Mouse (Mus musculus): ENCODE measurements around the gene Atp8a2. TPM values are rescaled to one million over a fixed set of nuclear protein-coding genes. Genes with fewer than 3 reads are reported as not detected.
A peak's percentile ranks its signal among the peaks of the same experiment; 100 is the strongest.

Atp8a2 gene
- polyA plus RNA-seq, 1 experiment from 2014 or later = 4.9 TPM

GRCm38 (mm10) chr14:59677598-59678003, 519.4 kb downstream of the Atp8a2 start:
- Histone ChIP-seq H3K4me2 (ENCODE audit: low read depth, low read length, severe bottlenecking) (no peak overlapping the region), H3K27me3 (ENCODE audit: control insufficient read depth, insufficient read depth, low read length) (no peaks in the 10 kb centered on the region), H3K27ac (ENCODE audit: low read depth, low read length) (no peak overlapping the region), H3K4me1 (replicated peaks; ENCODE audit: control insufficient read depth, insufficient read depth, low read length) (peaks cover 7% of the 10 kb centered on the region), H3K9ac (ENCODE audit: low read length) (no peak overlapping the region), H3K9me3 (ENCODE audit: control insufficient read depth, low read length) (no peaks in the 10 kb centered on the region), H3K36me3 (ENCODE audit: control insufficient read depth, insufficient read depth, low read length) (no peaks in the 10 kb centered on the region), H3K4me3 (ENCODE audit: low read depth, low read length) (no peak overlapping the region)
- DNase-seq (ENCODE audit: low spot score) = no peak
- ATAC-seq (replicated peaks; ENCODE audit: low FRiP score) = no peak
- 73% methylated on average over 7 of the region's 7 CpGs for WGBS

- 88% methylated on average over 4 of the region's 4 CpGs for whole genome bisulfite sequencing
- Histone ChIP-seq H3K4me2 (ENCODE audit: low read depth, low read length, severe bottlenecking) (no peak overlapping the region), H3K36me3 (ENCODE audit: control insufficient read depth, insufficient read depth, low read length) (no peaks in the 10 kb centered on the region), H3K9ac (ENCODE audit: low read length) (no peak overlapping the region), H3K9me3 (ENCODE audit: control insufficient read depth, low read length) (no peaks in the 10 kb centered on the region), H3K4me3 (ENCODE audit: low read depth, low read length) (no peak overlapping the region), H3K27ac (ENCODE audit: low read depth, low read length) (no peak overlapping the region), H3K27me3 (ENCODE audit: control insufficient read depth, insufficient read depth, low read length) (no peaks in the 10 kb centered on the region), H3K4me1 (replicated peaks; ENCODE audit: control insufficient read depth, insufficient read depth, low read length) (peaks cover 7% of the 10 kb centered on the region)
- ATAC-seq (replicated peaks; ENCODE audit: low FRiP score) = no peak
- no peak for DNase-seq (ENCODE audit: low spot score)
These were observed 521.6 kb downstream of the Atp8a2 start for GRCm38 (mm10) chr14:59675330-59675729.

GRCm38 (mm10) chr14:59674556-59674955, 522.4 kb downstream of the Atp8a2 start:
- DNase-seq (ENCODE audit: low spot score) (no peak), ATAC-seq (replicated peaks; ENCODE audit: low FRiP score) (no peak)
- no peaks in the 10 kb centered on the region for H3K36me3 ChIP-seq (ENCODE audit: control insufficient read depth, insufficient read depth, low read length)
- no peak overlapping the region for H3K27ac ChIP-seq (ENCODE audit: low read depth, low read length)
- H3K4me3 ChIP-seq (ENCODE audit: low read depth, low read length) = no peak overlapping the region
- WGBS = 42% methylated on average over 8 of the region's 8 CpGs
- H3K27me3 ChIP-seq (ENCODE audit: control insufficient read depth, insufficient read depth, low read length) = no peaks in the 10 kb centered on the region
- peaks cover 7% of the 10 kb centered on the region for H3K4me1 ChIP-seq (replicated peaks; ENCODE audit: control insufficient read depth, insufficient read depth, low read length)
- no peaks in the 10 kb centered on the region for H3K9me3 ChIP-seq (ENCODE audit: control insufficient read depth, low read length)
- no peak overlapping the region for H3K4me2 ChIP-seq (ENCODE audit: low read depth, low read length, severe bottlenecking)
- H3K9ac ChIP-seq (ENCODE audit: low read length) = no peak overlapping the region

- DNase-seq (ENCODE audit: low spot score) (peak; percentile 59), ATAC-seq (replicated peaks; ENCODE audit: low FRiP score) (peak; percentile 63; the same call in 1 of the 2 replicates)
- no peaks in the 10 kb centered on the region for H3K9me3 ChIP-seq (ENCODE audit: control insufficient read depth, low read length)
- WGBS = 50% methylated on average over 6 of the region's 6 CpGs
- H3K4me1 ChIP-seq (replicated peaks; ENCODE audit: control insufficient read depth, insufficient read depth, low read length) = peaks cover 7% of the 10 kb centered on the region
- H3K4me2 ChIP-seq (ENCODE audit: low read depth, low read length, severe bottlenecking) = no peak overlapping the region
- no peaks in the 10 kb centered on the region for H3K27me3 ChIP-seq (ENCODE audit: control insufficient read depth, insufficient read depth, low read length)
- no peak overlapping the region; the same call in 1 of the 2 replicates for H3K27ac ChIP-seq (ENCODE audit: low read depth, low read length)
- no peaks in the 10 kb centered on the region for H3K36me3 ChIP-seq (ENCODE audit: control insufficient read depth, insufficient read depth, low read length)
- H3K4me3 ChIP-seq (ENCODE audit: low read depth, low read length) = no peak overlapping the region
- H3K9ac ChIP-seq (ENCODE audit: low read length) = no peak overlapping the region; the same call in 1 of the 2 replicates
These were observed 524.0 kb downstream of the Atp8a2 start for GRCm38 (mm10) chr14:59672893-59673515.

- Histone ChIP-seq H3K4me1 (replicated peaks; ENCODE audit: control insufficient read depth, insufficient read depth, low read length) (no peaks in the 10 kb centered on the region), H3K27ac (ENCODE audit: low read depth, low read length) (no peak overlapping the region), H3K9me3 (ENCODE audit: control insufficient read depth, low read length) (no peaks in the 10 kb centered on the region), H3K9ac (ENCODE audit: low read length) (no peak overlapping the region), H3K4me2 (ENCODE audit: low read depth, low read length, severe bottlenecking) (no peak overlapping the region), H3K36me3 (ENCODE audit: control insufficient read depth, insufficient read depth, low read length) (no peaks in the 10 kb centered on the region), H3K27me3 (ENCODE audit: control insufficient read depth, insufficient read depth, low read length) (no peaks in the 10 kb centered on the region), H3K4me3 (ENCODE audit: low read depth, low read length) (no peak overlapping the region)
- 96% methylated on average over 1 of the region's 1 CpGs for WGBS
- no peak for DNase-seq (ENCODE audit: low spot score)
- ATAC-seq (replicated peaks; ENCODE audit: low FRiP score) = no peak
These were observed 539.9 kb downstream of the Atp8a2 start for GRCm38 (mm10) chr14:59657098-59657497.

- Histone ChIP-seq H3K9ac (ENCODE audit: low read length) (no peak overlapping the region), H3K4me2 (ENCODE audit: low read depth, low read length, severe bottlenecking) (no peak overlapping the region), H3K36me3 (ENCODE audit: control insufficient read depth, insufficient read depth, low read length) (no peaks in the 10 kb centered on the region), H3K27ac (ENCODE audit: low read depth, low read length) (no peak overlapping the region), H3K27me3 (ENCODE audit: control insufficient read depth, insufficient read depth, low read length) (no peaks in the 10 kb centered on the region), H3K4me3 (ENCODE audit: low read depth, low read length) (no peak overlapping the region), H3K4me1 (replicated peaks; ENCODE audit: control insufficient read depth, insufficient read depth, low read length) (no peaks in the 10 kb centered on the region), H3K9me3 (ENCODE audit: control insufficient read depth, low read length) (no peaks in the 10 kb centered on the region)
- no peak for DNase-seq (ENCODE audit: low spot score)
- 83% methylated on average over 6 of the region's 6 CpGs for WGBS
- no peak for ATAC-seq (replicated peaks; ENCODE audit: low FRiP score)
These were observed 540.4 kb downstream of the Atp8a2 start for GRCm38 (mm10) chr14:59656591-59656990.

GRCm38 (mm10) chr14:59649337-59649736, 547.6 kb downstream of the Atp8a2 start:
- Histone ChIP-seq H3K4me3 (ENCODE audit: low read depth, low read length) (no peak overlapping the region), H3K4me2 (ENCODE audit: low read depth, low read length, severe bottlenecking) (no peak overlapping the region), H3K4me1 (replicated peaks; ENCODE audit: control insufficient read depth, insufficient read depth, low read length) (no peaks in the 10 kb centered on the region), H3K27ac (ENCODE audit: low read depth, low read length) (no peak overlapping the region), H3K36me3 (ENCODE audit: control insufficient read depth, insufficient read depth, low read length) (no peaks in the 10 kb centered on the region), H3K27me3 (ENCODE audit: control insufficient read depth, insufficient read depth, low read length) (no peaks in the 10 kb centered on the region), H3K9me3 (ENCODE audit: control insufficient read depth, low read length) (no peaks in the 10 kb centered on the region), H3K9ac (ENCODE audit: low read length) (no peak overlapping the region)
- DNase-seq (ENCODE audit: low spot score) (no peak), ATAC-seq (replicated peaks; ENCODE audit: low FRiP score) (no peak)
- WGBS = 85% methylated on average over 6 of the region's 6 CpGs

GRCm38 (mm10) chr14:59648611-59649010, 548.4 kb downstream of the Atp8a2 start:
- ATAC-seq (replicated peaks; ENCODE audit: low FRiP score) (no peak), DNase-seq (ENCODE audit: low spot score) (no peak)
- Histone ChIP-seq H3K4me1 (replicated peaks; ENCODE audit: control insufficient read depth, insufficient read depth, low read length) (no peaks in the 10 kb centered on the region), H3K9ac (ENCODE audit: low read length) (no peak overlapping the region), H3K9me3 (ENCODE audit: control insufficient read depth, low read length) (no peaks in the 10 kb centered on the region), H3K27me3 (ENCODE audit: control insufficient read depth, insufficient read depth, low read length) (no peaks in the 10 kb centered on the region), H3K36me3 (ENCODE audit: control insufficient read depth, insufficient read depth, low read length) (no peaks in the 10 kb centered on the region), H3K27ac (ENCODE audit: low read depth, low read length) (no peak overlapping the region), H3K4me2 (ENCODE audit: low read depth, low read length, severe bottlenecking) (no peak overlapping the region), H3K4me3 (ENCODE audit: low read depth, low read length) (no peak overlapping the region)
- 90% methylated on average over 10 of the region's 10 CpGs for WGBS

All from forebrain, embryonic 11.5 days (tissue).